Mouse (Mus musculus): ENCODE measurements around the gene Mybph. TPM values are rescaled to one million over a fixed set of nuclear protein-coding genes. Genes with fewer than 3 reads are reported as not detected.
"Not testable (repeated sequence)": the region's sequence is repeated elsewhere in the genome, so short reads cannot be mapped to it uniquely, and the experiment has no call there.

Mybph gene
- polyA plus RNA-seq, 1 experiment from 2014 or later, result 0.27 TPM

DNA sequence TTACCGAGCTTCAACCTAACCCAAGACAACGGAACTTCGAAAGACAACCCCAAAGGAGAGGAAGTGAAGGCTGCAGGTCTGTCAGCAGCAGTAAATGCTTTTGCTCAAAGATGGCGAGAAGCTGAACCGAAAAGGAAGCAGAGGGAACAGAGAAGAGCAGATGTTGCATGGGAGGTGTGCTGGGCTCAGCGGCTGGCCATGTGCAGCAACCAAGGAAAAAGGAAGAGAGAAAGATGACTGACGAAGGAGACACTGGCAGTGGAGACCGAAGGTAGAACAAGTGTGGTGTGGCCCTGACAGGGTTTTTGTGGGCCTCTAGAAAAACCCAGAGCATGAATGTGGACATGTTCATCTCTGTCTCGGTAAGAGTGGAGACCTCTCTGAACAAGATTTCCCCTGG, 47.5 kb downstream of the Mybph start:
- no peak overlapping the region for H3K27ac ChIP-seq (ENCODE audit: low read depth, low read length)
- 0 out of 2 replicates have a peak, but pooled peaks cover 5% of the 10 kb centered on the region for H3K27me3 ChIP-seq (ENCODE audit: control insufficient read depth, insufficient read depth, low read length)
- H3K9ac ChIP-seq (ENCODE audit: low read depth, low read length), result no peak overlapping the region
- no peaks in the 10 kb centered on the region for H3K4me1 ChIP-seq (ENCODE audit: control insufficient read depth, insufficient read depth, low read length)
- 82% methylated on average over 9 of the region's 9 CpGs for WGBS
- H3K36me3 ChIP-seq (ENCODE audit: control insufficient read depth, insufficient read depth, low read length), result no peaks in the 10 kb centered on the region
- no peaks in the 10 kb centered on the region for H3K9me3 ChIP-seq (ENCODE audit: control insufficient read depth, low read length)
- H3K4me3 ChIP-seq (ENCODE audit: low read length), result no peak overlapping the region
- no peak overlapping the region for H3K4me2 ChIP-seq (replicated peaks; ENCODE audit: low read depth, low read length)
- ATAC-seq (ENCODE audit: low FRiP score, low TSS enrichment), result no peak

DNA sequence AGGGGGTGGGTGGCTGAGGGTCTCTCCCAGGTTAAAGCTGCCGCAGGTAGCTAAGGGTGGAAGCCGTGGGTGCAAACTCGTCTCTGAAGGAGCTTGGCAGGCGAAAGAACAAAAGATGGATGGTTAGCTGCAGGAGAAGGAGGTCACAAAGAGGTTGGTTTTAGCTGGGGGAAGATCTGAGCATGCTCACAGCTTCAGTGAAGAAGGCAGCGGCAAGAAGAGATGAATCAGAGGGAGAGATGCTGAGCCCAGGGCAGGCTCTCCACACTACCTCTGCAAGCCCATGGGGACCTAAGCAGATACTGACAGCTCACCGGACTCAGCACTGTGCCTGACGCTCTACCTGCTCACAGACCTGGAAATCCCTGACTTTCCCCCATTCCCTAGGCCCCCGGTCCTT, 48.0 kb downstream of the Mybph start:
- Histone ChIP-seq H3K4me3 (ENCODE audit: low read length) (no peak overlapping the region), H3K27me3 (ENCODE audit: control insufficient read depth, insufficient read depth, low read length) (0 out of 2 replicates have a peak, but pooled peaks cover 2% of the 10 kb centered on the region)
- WGBS, result 66% methylated on average over 8 of the region's 8 CpGs

DNA sequence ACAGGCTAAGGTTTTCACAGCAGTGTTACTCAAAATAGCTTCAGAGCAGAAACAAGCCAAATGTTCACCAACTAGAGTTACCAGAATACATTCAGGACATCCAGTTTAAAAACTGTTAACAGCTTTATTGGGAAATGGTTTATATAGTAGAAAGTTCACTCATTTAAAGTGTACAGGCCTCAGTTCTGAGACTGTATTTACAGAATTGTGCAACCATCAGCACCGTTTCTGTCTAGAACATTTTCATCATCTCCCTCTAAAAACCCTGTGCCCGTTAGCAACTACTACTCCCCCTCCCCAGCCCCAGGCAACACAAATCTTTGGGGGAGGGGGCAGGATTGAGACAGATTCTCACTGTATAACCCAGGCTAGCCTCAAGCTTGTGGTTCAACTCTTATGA, 49.0 kb downstream of the Mybph start:
- Histone ChIP-seq H3K4me1 (ENCODE audit: control insufficient read depth, insufficient read depth, low read length) (no peaks in the 10 kb centered on the region), H3K27me3 (ENCODE audit: control insufficient read depth, insufficient read depth, low read length) (no peaks in the 10 kb centered on the region), H3K36me3 (ENCODE audit: control insufficient read depth, insufficient read depth, low read length) (no peaks in the 10 kb centered on the region), H3K27ac (ENCODE audit: low read depth, low read length) (no peak overlapping the region), H3K4me2 (replicated peaks; ENCODE audit: low read depth, low read length) (no peak overlapping the region), H3K4me3 (ENCODE audit: low read length) (no peak overlapping the region), H3K9ac (ENCODE audit: low read depth, low read length) (no peak overlapping the region), H3K9me3 (ENCODE audit: control insufficient read depth, low read length) (no peaks in the 10 kb centered on the region)
- ATAC-seq (ENCODE audit: low FRiP score, low TSS enrichment), result no peak
- WGBS, result 58% methylated on average over 2 of the region's 2 CpGs

More for the DNA sequence above, 48.0 kb downstream of the Mybph start:
- Histone ChIP-seq H3K36me3 (ENCODE audit: control insufficient read depth, insufficient read depth, low read length) (no peaks in the 10 kb centered on the region), H3K9ac (ENCODE audit: low read depth, low read length) (no peak overlapping the region), H3K27ac (ENCODE audit: low read depth, low read length) (no peak overlapping the region), H3K9me3 (ENCODE audit: control insufficient read depth, low read length) (no peaks in the 10 kb centered on the region), H3K4me2 (replicated peaks; ENCODE audit: low read depth, low read length) (no peak overlapping the region), H3K4me1 (ENCODE audit: control insufficient read depth, insufficient read depth, low read length) (no peaks in the 10 kb centered on the region)
- ATAC-seq (ENCODE audit: low FRiP score, low TSS enrichment), result no peak

- Histone ChIP-seq H3K36me3 (ENCODE audit: control insufficient read depth, insufficient read depth, low read length) (no peaks in the 10 kb centered on the region), H3K4me3 (ENCODE audit: low read length) (no peak overlapping the region), H3K27me3 (ENCODE audit: control insufficient read depth, insufficient read depth, low read length) (no peaks in the 10 kb centered on the region), H3K9ac (ENCODE audit: low read depth, low read length) (no peak overlapping the region; the same call in 1 of the 2 replicates), H3K4me2 (replicated peaks; ENCODE audit: low read depth, low read length) (peak overlapping the region; percentile 35; the same call in 1 of the 2 replicates), H3K4me1 (ENCODE audit: control insufficient read depth, insufficient read depth, low read length) (no peaks in the 10 kb centered on the region), H3K9me3 (ENCODE audit: control insufficient read depth, low read length) (no peaks in the 10 kb centered on the region), H3K27ac (ENCODE audit: low read depth, low read length) (no peak overlapping the region)
- ATAC-seq (ENCODE audit: low FRiP score, low TSS enrichment), result peak; percentile 63
- 47% methylated on average over 6 of the region's 6 CpGs for WGBS
Measured at GRCm38 (mm10) chr1:134243505-134243904, 50.3 kb downstream of the Mybph start.

DNA sequence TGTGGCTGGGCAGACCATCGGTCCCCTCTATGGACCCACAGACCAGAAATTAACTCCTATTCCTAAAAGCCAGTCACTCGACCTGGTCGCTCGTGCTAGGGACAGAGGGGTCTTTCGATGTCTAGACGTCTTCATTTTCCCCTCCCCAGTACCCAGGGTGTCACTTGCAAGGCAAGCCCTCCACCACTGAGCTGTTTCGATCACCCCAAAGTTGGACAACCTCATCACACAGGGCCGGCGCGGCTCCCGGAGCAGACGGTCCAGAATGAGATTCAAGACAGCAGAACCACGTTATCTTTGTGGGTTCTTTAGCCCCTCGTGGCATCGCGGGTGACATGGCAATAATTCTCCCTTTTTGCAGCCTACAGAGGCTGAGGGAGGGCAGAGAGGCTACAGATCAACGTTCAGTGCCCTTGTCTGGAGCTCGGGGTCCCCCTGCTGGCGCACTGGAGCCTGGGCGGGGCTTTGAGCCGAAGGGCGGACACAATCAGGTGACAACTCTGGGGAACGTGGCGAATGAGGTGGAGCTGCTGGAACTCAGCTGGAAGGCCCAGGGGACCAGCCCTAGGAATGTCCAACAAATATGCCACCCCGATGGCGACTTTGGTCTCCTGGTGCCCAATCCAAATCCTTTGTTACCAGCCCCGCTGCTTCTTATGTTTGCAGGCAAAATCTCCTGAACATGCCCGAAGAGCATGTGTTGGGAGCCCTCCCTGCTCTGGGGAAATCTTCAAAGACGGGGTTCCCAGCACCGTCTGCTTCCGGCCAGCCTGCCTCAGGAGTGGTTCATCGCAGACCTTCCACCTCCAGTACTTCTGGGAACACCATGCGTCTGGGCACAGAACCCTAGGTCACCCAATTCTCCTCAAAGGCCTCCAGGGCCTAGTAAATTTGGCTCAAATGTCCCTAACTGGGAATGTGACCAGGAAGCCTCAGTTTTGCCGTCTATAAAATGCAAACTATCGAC, 51.0 kb downstream of the Mybph start:
- peak; percentile 86 for ATAC-seq (ENCODE audit: low FRiP score, low TSS enrichment)
- Histone ChIP-seq H3K4me3 (ENCODE audit: low read length) (peak overlapping the region; percentile 15; the same call in 1 of the 2 replicates), H3K4me1 (ENCODE audit: control insufficient read depth, insufficient read depth, low read length) (no peaks in the 10 kb centered on the region), H3K36me3 (ENCODE audit: control insufficient read depth, insufficient read depth, low read length) (no peaks in the 10 kb centered on the region), H3K4me2 (replicated peaks; ENCODE audit: low read depth, low read length) (peak overlapping the region; percentile 35), H3K27ac (ENCODE audit: low read depth, low read length) (no peak overlapping the region), H3K9me3 (ENCODE audit: control insufficient read depth, low read length) (no peaks in the 10 kb centered on the region), H3K27me3 (ENCODE audit: control insufficient read depth, insufficient read depth, low read length) (no peaks in the 10 kb centered on the region), H3K9ac (ENCODE audit: low read depth, low read length) (peak overlapping the region; percentile 48; the same call in 1 of the 2 replicates)
- WGBS, result 18% methylated on average over 35 of the region's 35 CpGs

DNA sequence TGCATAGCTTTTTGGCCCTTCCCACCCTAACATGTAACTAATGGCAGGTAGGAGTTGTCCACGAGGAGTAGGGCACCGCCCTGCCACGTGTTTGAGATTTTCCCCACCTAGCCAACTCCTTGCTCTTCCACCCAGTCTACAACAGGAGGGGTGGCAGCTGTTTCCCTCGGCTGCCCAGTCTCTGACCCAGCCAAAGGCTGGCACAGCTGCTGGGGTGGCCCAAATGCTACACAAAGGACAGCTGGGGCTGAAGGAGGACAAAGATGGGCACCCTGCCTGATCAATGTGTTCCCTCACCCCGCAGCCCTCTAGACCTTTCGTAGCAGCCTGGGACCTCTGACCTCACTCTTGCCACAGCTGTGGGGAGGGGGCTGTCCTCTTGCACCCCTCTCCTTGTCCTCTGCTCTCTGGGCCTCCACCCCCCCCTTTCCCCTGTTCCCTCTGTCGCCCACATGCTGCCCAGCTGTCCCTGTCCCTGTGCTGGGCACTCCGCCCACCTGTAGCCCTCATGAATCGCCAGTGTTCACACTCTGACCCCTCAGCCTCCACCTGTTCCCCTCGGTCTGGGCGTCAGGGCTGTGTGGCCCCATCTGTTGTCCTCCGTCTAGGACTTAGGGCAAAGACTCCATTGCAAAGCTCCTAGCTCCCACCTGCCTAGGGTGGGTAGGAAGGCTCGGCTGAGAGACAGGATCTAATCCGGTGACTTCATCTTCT, 51.9 kb downstream of the Mybph start:
- no peak overlapping the region for H3K9ac ChIP-seq (ENCODE audit: low read depth, low read length)

DNA sequence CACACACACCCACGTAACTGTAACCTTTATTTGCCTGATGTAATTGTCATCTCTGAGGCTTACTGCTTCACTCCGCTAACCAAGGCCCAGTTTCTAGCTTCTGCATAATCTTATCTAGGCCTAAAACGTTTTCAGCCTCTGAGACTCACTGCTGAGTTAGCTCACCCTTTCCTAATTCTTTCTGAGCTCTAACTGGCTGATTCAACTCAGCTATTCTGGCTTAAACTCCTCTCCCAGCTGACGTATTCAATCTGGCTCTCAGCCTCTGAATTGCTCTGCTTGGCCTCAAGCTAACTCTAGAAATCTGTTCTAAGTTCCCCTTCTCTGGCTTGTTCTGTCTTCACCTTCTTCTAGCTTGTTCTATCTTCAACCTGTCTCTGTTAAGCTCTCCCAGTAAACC, 53.3 kb downstream of the Mybph start:
- Histone ChIP-seq H3K36me3 (ENCODE audit: control insufficient read depth, insufficient read depth, low read length) (no peaks in the 10 kb centered on the region), H3K9ac (ENCODE audit: low read depth, low read length) (no peak overlapping the region), H3K4me1 (ENCODE audit: control insufficient read depth, insufficient read depth, low read length) (no peaks in the 10 kb centered on the region), H3K27ac (ENCODE audit: low read depth, low read length) (no peak overlapping the region), H3K27me3 (ENCODE audit: control insufficient read depth, insufficient read depth, low read length) (no peaks in the 10 kb centered on the region), H3K4me3 (ENCODE audit: low read length) (no peak overlapping the region), H3K9me3 (ENCODE audit: control insufficient read depth, low read length) (no peaks in the 10 kb centered on the region), H3K4me2 (replicated peaks; ENCODE audit: low read depth, low read length) (no peak overlapping the region)
- 64% methylated on average over 4 of the region's 4 CpGs for WGBS
- no peak for ATAC-seq (ENCODE audit: low FRiP score, low TSS enrichment)

More for the DNA sequence above, 51.9 kb downstream of the Mybph start:
- Histone ChIP-seq H3K36me3 (ENCODE audit: control insufficient read depth, insufficient read depth, low read length) (no peaks in the 10 kb centered on the region), H3K9me3 (ENCODE audit: control insufficient read depth, low read length) (no peaks in the 10 kb centered on the region), H3K27ac (ENCODE audit: low read depth, low read length) (no peak overlapping the region), H3K27me3 (ENCODE audit: control insufficient read depth, insufficient read depth, low read length) (no peaks in the 10 kb centered on the region), H3K4me1 (ENCODE audit: control insufficient read depth, insufficient read depth, low read length) (no peaks in the 10 kb centered on the region), H3K4me3 (ENCODE audit: low read length) (no peak overlapping the region), H3K4me2 (replicated peaks; ENCODE audit: low read depth, low read length) (no peak overlapping the region)
- 0 out of 2 replicates have a peak, but pooled peaks have one; percentile 24 for ATAC-seq (ENCODE audit: low FRiP score, low TSS enrichment)
- 80% methylated on average over 14 of the region's 14 CpGs for WGBS

DNA sequence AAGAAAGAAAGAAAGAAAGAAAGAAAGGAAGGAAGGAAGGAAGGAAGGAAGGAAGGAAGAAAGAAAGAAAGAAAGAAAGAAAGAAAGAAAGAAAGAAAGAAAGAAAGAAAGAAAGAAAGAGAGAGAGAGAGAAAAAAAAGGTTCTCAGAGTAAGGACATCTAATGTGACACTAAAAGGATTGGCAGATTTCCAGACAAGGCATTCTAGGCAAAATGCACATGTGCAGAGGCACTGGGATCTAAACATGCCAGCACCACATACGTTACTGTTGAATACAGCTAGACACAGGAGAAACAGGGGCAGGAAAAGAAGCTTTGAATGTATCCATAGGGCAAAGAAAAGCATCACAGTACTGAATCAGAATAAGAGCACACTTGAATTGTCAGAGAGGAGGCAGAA, 56.4 kb downstream of the Mybph start:
- not testable (repeated sequence) for H3K9me3 ChIP-seq (ENCODE audit: control insufficient read depth, low read length); H3K27me3 ChIP-seq (ENCODE audit: control insufficient read depth, insufficient read depth, low read length); ATAC-seq (ENCODE audit: low FRiP score, low TSS enrichment); H3K4me3 ChIP-seq (ENCODE audit: low read length); H3K4me1 ChIP-seq (ENCODE audit: control insufficient read depth, insufficient read depth, low read length); H3K4me2 ChIP-seq (replicated peaks; ENCODE audit: low read depth, low read length); H3K27ac ChIP-seq (ENCODE audit: low read depth, low read length); H3K9ac ChIP-seq (ENCODE audit: low read depth, low read length); H3K36me3 ChIP-seq (ENCODE audit: control insufficient read depth, insufficient read depth, low read length)
- WGBS, result 80% methylated on average over 1 of the region's 1 CpGs
